Mouse (Mus musculus) intestine, postnatal 0 days (tissue): ENCODE data around the gene Lypd8. TPM values are rescaled to one million over a fixed set of nuclear protein-coding genes. Genes with fewer than 3 reads are reported as not detected.

Experiments used
- ATAC-seq: fragments of 200-750 bp; cut with Nextera tagmentation; 2 replicates; pipeline ENCODE4 v1.8.0; 2017; ENCODE audit warnings: mild to moderate bottlenecking, moderate TSS enrichment, moderate library complexity
- H3K27ac ChIP-seq: fragments of 300-500 bp; sonication (generic); 2 replicates; pipeline ENCODE4 v1.5.1; 2014; ENCODE audit warnings: mild to moderate bottlenecking, low read depth, low read length, moderate library complexity
- H3K27me3 ChIP-seq: fragments of 300-500 bp; sonication (generic); replicated peaks from 2 replicates; pipeline ENCODE4 v1.6.1; 2014; ENCODE audit warnings: low read length, mixed read lengths; ENCODE audit not compliant: control insufficient read depth, insufficient read depth
- H3K36me3 ChIP-seq: fragments of 300-500 bp; sonication (generic); 2 replicates; pipeline ENCODE4 v1.6.1; 2014; ENCODE audit warnings: mild to moderate bottlenecking, moderate library complexity; ENCODE audit not compliant: control insufficient read depth, insufficient read depth
- H3K4me1 ChIP-seq: fragments of 300-500 bp; sonication (generic); replicated peaks from 2 replicates; pipeline ENCODE4 v1.6.1; 2014; ENCODE audit warnings: antibody characterized with exemption, low read length, mixed read lengths; ENCODE audit not compliant: control insufficient read depth, insufficient read depth
- H3K4me2 ChIP-seq: fragments of 300-500 bp; sonication (generic); replicated peaks from 2 replicates; pipeline ENCODE4 v1.6.1; 2014; ENCODE audit warnings: low read depth, mild to moderate bottlenecking, moderate library complexity
- H3K4me3 ChIP-seq: fragments of 300-500 bp; sonication (generic); 2 replicates; pipeline ENCODE4 v1.5.1; 2014; ENCODE audit warnings: low read depth, low read length
- H3K9ac ChIP-seq: fragments of 300-500 bp; sonication (generic); 2 replicates; pipeline ENCODE4 v1.6.1; 2014; ENCODE audit warnings: mild to moderate bottlenecking, low read depth, low read length
- H3K9me3 ChIP-seq: fragments of 300-500 bp; sonication (generic); 2 replicates; pipeline ENCODE4 v1.6.1; 2016; ENCODE audit warnings: mixed run types; ENCODE audit not compliant: control insufficient read depth
- CTCF ChIP-seq: sonication (generic); IDR thresholded peaks from 2 replicates; pipeline ENCODE4 v1.5.1; 2016; ENCODE audit warnings: low read depth, mild to moderate bottlenecking, control low read depth, antibody characterized with exemption, moderate library complexity
- WGBS: fragments of 180-500 bp; shearing (Covaris S2); extraction: QIAGEN DNeasy Blood & Tissue Kit; methylation state at CpG from one replicate; pipeline ENCODE4 v1.1.7; 2014; 5-methylcytosine and 5-hydroxymethylcytosine counted together
- polyA plus RNA-seq: library from polyadenylated mRNA; unstranded; fragments of >200 nt; fragmentation: Nextera tagmentation; extraction: Ambion mirVana; gene quantifications from 2 replicates; pipeline ENCODE4 v1.2.1, GENCODE M21; 2015

The Lypd8 gene
- polyA plus RNA-seq, 1 experiment from 2014 or later, result 1,717 TPM

- H3K4me3 ChIP-seq, result no peak overlapping the region
- no peaks in the 10 kb centered on the region for H3K4me1 ChIP-seq
- H3K36me3 ChIP-seq, result no peaks in the 10 kb centered on the region
- H3K9ac ChIP-seq, result no peak overlapping the region
- peaks cover 40% of the 10 kb centered on the region for H3K27me3 ChIP-seq
- no peak overlapping the region for H3K4me2 ChIP-seq
- no peaks in the 10 kb centered on the region; the same call in 1 of the 2 replicates for H3K9me3 ChIP-seq
- no peak for TF ChIP-seq CTCF
- H3K27ac ChIP-seq, result no peak overlapping the region
- 58% methylated on average over 3 of the region's 3 CpGs for WGBS
- no peak for ATAC-seq
Measured at GRCm38 (mm10) chr11:58408066-58408465, 29.2 kb downstream of the Lypd8 start.

GRCm38 (mm10) chr11:58418336-58418735 lies 39.5 kb downstream of the Lypd8 start:
- no peaks in the 10 kb centered on the region for H3K4me1 ChIP-seq
- TF ChIP-seq CTCF, result no peak
- H3K4me3 ChIP-seq, result no peak overlapping the region
- H3K9me3 ChIP-seq, result no peaks in the 10 kb centered on the region; the same call in 1 of the 2 replicates
- no peaks in the 10 kb centered on the region for H3K36me3 ChIP-seq
- 60% methylated on average over 3 of the region's 3 CpGs for WGBS
- peaks cover 69% of the 10 kb centered on the region for H3K27me3 ChIP-seq
- no peak for ATAC-seq
- no peak overlapping the region for H3K27ac ChIP-seq
- H3K4me2 ChIP-seq, result no peak overlapping the region
- no peak overlapping the region for H3K9ac ChIP-seq

DNA sequence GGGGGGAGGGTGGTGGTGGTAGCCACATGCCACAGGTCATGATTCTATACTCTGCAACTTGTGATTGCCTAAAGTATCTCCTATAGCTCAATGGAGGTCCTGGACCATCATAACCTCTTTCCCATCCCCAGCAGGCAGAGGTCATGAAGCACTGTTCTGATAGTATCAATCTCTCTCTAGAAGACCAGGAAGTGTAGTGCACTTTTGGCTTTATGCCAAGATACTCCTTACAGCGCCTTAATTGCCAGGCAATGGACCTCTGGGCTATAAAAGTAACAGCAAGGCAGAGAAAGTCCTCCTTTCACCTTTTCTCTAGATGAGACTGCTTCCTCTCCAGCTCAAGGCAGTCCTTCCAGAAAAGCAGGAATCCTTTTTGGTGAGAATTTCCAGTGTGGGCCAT lies 42.0 kb downstream of the Lypd8 start, which contains the start of gene 1810065E05Rik:
TSS of gene 1810065E05Rik (plus strand) at position 297 of the 400 bp plus-strand sequence.
- no peak within 1 kb of the TSS for H3K4me2 ChIP-seq
- H3K27ac ChIP-seq, result no peak within 1 kb of the TSS
- no peak for TF ChIP-seq CTCF
- H3K9ac ChIP-seq, result no peak within 1 kb of the TSS
- WGBS, result 24% methylated on average over 1 of the region's 1 CpGs
- H3K9me3 ChIP-seq, result no peaks in the 10 kb centered on the region
- H3K4me1 ChIP-seq, result no peaks in the 10 kb centered on the region
- no peaks in the 10 kb centered on the region for H3K36me3 ChIP-seq
- no peak within 1 kb of the TSS for H3K4me3 ChIP-seq
- peak; percentile 81 for ATAC-seq
- H3K27me3 ChIP-seq, result peaks cover 81% of the 10 kb centered on the region

DNA sequence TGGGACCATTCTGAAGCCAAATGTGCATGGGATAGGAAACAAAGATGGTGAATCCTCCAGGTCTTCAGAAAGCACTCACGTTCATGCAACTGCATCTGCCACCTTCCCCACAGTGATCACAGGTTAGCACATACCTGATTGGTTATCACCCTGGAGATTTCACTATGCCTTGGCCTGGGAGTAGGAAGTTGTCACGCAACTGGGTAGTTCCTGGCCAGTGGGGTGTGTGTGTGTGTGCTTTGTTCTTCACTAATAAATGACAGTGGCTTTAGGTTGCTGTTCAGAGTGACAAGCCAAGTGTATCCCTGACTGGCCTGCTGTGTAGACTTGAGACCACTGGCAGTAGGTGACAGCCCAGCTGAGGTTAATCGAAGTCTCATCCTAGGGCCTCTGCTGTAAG lies 53.4 kb downstream of the Lypd8 start, which contains the start of gene Gm12253:
TSS of gene Gm12253 (plus strand) at position 301 of the 400 bp plus-strand sequence.
- no peak for TF ChIP-seq CTCF
- ATAC-seq, result no peak
- 79% methylated on average over 3 of the region's 3 CpGs for WGBS
- H3K27me3 ChIP-seq, result peaks cover 48% of the 10 kb centered on the region
- no peaks in the 10 kb centered on the region for H3K36me3 ChIP-seq
- H3K4me3 ChIP-seq, result no peak within 1 kb of the TSS
- H3K9me3 ChIP-seq, result no peaks in the 10 kb centered on the region
- H3K4me2 ChIP-seq, result no peak within 1 kb of the TSS
- no peak within 1 kb of the TSS for H3K27ac ChIP-seq
- H3K4me1 ChIP-seq, result no peaks in the 10 kb centered on the region
- no peak within 1 kb of the TSS for H3K9ac ChIP-seq

- 14% methylated on average over 5 of the region's 5 CpGs for WGBS
- no peak for ATAC-seq
- Histone ChIP-seq H3K9me3 (no peaks in the 10 kb centered on the region), H3K9ac (no peak overlapping the region), H3K4me3 (no peak overlapping the region), H3K27ac (no peak overlapping the region), H3K4me1 (no peaks in the 10 kb centered on the region), H3K36me3 (no peaks in the 10 kb centered on the region), H3K4me2 (no peak overlapping the region), H3K27me3 (peaks cover 31% of the 10 kb centered on the region)
- TF ChIP-seq CTCF, result no peak
Measured at GRCm38 (mm10) chr11:58437866-58438265, 59.0 kb downstream of the Lypd8 start.

Other genes with a start within 250 kb of the Lypd8 start
- gene Gemin5, start 210.5 kb upstream of the Lypd8 start, polyA plus RNA-seq, result 3.6 and 4.0 TPM in 2 replicates
- gene Mrpl22, start 207.4 kb upstream of the Lypd8 start, polyA plus RNA-seq, result 86.2 and 90.1 TPM in 2 replicates
- 10.9 and 11.5 TPM in 2 replicates for gene Igtp, start 179.5 kb upstream of the Lypd8 start, polyA plus RNA-seq
- gene Irgm2, start 179.4 kb upstream of the Lypd8 start, polyA plus RNA-seq, result 5.4 and 6.4 TPM in 2 replicates
- gene 4930438A08Rik, start 104.2 kb upstream of the Lypd8 start, polyA plus RNA-seq, result not detected in 2 replicates
- 3.9 and 4.7 TPM in 2 replicates for gene Zfp692, start 72.0 kb upstream of the Lypd8 start, polyA plus RNA-seq
- 32.0 and 33.8 TPM in 2 replicates for gene Zfp672, start 48.7 kb upstream of the Lypd8 start, polyA plus RNA-seq
- 13.2 and 14.7 TPM in 2 replicates for gene Sh3bp5l, start 48.3 kb upstream of the Lypd8 start, polyA plus RNA-seq
- 0.77 and 4.8 TPM in 2 replicates for gene 1810065E05Rik, start 42.1 kb downstream of the Lypd8 start, polyA plus RNA-seq
- not detected in 2 replicates for gene Gm12253, start 53.5 kb downstream of the Lypd8 start, polyA plus RNA-seq
- not detected in 2 replicates for gene Lypd9, start 73.9 kb downstream of the Lypd8 start, polyA plus RNA-seq
- gene Olfr30, start 83.2 kb downstream of the Lypd8 start, polyA plus RNA-seq, result not detected in 2 replicates
- gene Olfr332, start 113.5 kb downstream of the Lypd8 start, polyA plus RNA-seq, result not detected in 2 replicates
- gene Olfr331, start 123.5 kb downstream of the Lypd8 start, polyA plus RNA-seq, result not detected in 2 replicates
- not detected in 2 replicates for gene Olfr330, start 155.8 kb downstream of the Lypd8 start, polyA plus RNA-seq
- gene Olfr329-ps, start 167.4 kb downstream of the Lypd8 start, polyA plus RNA-seq, result not detected in 2 replicates
- not detected in 2 replicates for gene Olfr328, start 176.6 kb downstream of the Lypd8 start, polyA plus RNA-seq
- not detected in 2 replicates for gene Olfr224, start 191.5 kb downstream of the Lypd8 start, polyA plus RNA-seq
- not detected in 2 replicates for gene Olfr325, start 198.7 kb downstream of the Lypd8 start, polyA plus RNA-seq
- gene Olfr324, start 216.1 kb downstream of the Lypd8 start, polyA plus RNA-seq, result not detected in 2 replicates
- gene 2210407C18Rik, start 237.0 kb downstream of the Lypd8 start, polyA plus RNA-seq, result 24.5 and 49.3 TPM in 2 replicates